Mouse (Mus musculus) adipose tissue, adult 10 weeks (tissue): ENCODE data around the gene Hykk. TPM values are rescaled to one million over a fixed set of nuclear protein-coding genes. Genes with fewer than 3 reads are reported as not detected.

ENCODE experiments used
- polyA plus RNA-seq: library from polyadenylated mRNA; stranded (reverse); fragments of 350-450 nt; fragmentation: Illumina TruSeq; extraction: RNeasy Lipid Tissue Mini Kit (QIAGEN cat#74804); gene quantifications from one replicate; pipeline ENCODE4 v1.2.3, GENCODE M21; 2014; ENCODE audit warnings: low read depth, low replicate concordance

Hykk gene
- 3.2 TPM for polyA plus RNA-seq

DNA sequence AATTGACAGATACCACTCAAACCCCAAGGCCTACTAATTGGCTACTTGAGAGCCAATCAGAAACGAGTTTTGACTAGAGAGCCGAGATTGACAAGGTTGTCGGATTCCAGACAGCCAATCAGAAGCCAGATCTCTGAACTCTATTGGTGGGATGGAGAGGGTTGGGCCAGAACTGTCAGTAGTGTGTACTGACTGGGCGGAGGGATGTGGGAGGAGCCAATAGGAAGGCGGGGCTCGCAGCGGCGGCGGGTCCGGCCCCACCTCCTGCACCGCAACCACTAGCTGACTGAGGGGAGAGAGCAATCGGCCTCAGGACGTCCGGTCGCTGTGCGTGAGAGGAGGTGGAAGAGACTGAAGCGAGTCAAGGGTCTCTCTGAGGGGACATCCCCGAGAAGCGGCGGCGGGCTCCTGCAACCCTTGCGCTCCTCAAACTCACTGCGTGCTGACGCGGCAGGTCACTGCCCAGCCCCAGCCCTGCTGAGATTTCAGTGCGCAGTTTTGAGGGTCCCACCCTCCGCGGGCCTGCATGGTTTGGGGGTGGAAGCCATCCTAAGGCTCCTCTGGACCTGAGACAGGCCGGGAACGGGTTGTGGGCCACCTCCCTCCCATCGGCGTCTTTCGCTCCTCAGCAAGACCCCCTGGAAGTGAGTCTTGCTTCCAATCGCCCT lies at the start of gene Hykk:
Hykk (plus strand) TSS at position 274 of the 668 bp plus-strand sequence.

GRCm38 (mm10) chr9:54950575-54951321 lies 33.7 kb downstream of the Hykk start, which contains the start of the genes Psma4 and AY074887:
Psma4 (plus strand) TSS chr9:54950790.
AY074887 (minus strand) TSS chr9:54950998.

GRCm38 (mm10) chr9:54980674-54981073 lies 63.6 kb downstream of the Hykk start, which contains the start of gene Chrna5:
Chrna5 (plus strand) TSS chr9:54980880.

Other genes with a start within 250 kb of the Hykk start
- gene Dnaja4, start 218.4 kb upstream of the Hykk start, polyA plus RNA-seq = 62.7 TPM
- 60.5 TPM for gene Wdr61, start 182.8 kb upstream of the Hykk start, polyA plus RNA-seq
- gene Crabp1, start 152.5 kb upstream of the Hykk start, polyA plus RNA-seq = 5.5 TPM
- 28.2 TPM for gene Ireb2, start 53.5 kb upstream of the Hykk start, polyA plus RNA-seq
- 138 TPM for gene Psma4, start 33.5 kb downstream of the Hykk start, polyA plus RNA-seq
- gene AY074887, start 33.7 kb downstream of the Hykk start, polyA plus RNA-seq = not detected
- 0.43 TPM for gene Chrna5, start 63.6 kb downstream of the Hykk start, polyA plus RNA-seq
- not detected for gene Chrna3, start 109.3 kb downstream of the Hykk start, polyA plus RNA-seq
- not detected for gene Chrnb4, start 131.5 kb downstream of the Hykk start, polyA plus RNA-seq
- 44.8 TPM for gene Ube2q2, start 231.6 kb downstream of the Hykk start, polyA plus RNA-seq